Mouse (Mus musculus) neutrophil, adult 5-6 weeks (primary cell): Measurements from ENCODE around the gene Crybg2. TPM values are rescaled to one million over a fixed set of nuclear protein-coding genes. Genes with fewer than 3 reads are reported as not detected.

ENCODE experiments used
- ATAC-seq: fragments of 151-379, 151-347 bp; 2 replicates; pipeline ENCODE4 v1.8.0; 2017; ENCODE audit warnings: mild to moderate bottlenecking, moderate TSS enrichment; ENCODE audit not compliant: insufficient number of reproducible peaks, poor library complexity, low FRiP score, severe bottlenecking; ENCODE audit errors: extremely low read depth
- total RNA-seq: library from RNA; stranded (forward); fragments of 200-1000 nt; gene quantifications from 2 replicates; pipeline ENCODE4 v1.2.3, GENCODE M21; 2017

Crybg2 gene
- total RNA-seq, 1 experiment from 2014 or later: 4.2 TPM

DNA sequence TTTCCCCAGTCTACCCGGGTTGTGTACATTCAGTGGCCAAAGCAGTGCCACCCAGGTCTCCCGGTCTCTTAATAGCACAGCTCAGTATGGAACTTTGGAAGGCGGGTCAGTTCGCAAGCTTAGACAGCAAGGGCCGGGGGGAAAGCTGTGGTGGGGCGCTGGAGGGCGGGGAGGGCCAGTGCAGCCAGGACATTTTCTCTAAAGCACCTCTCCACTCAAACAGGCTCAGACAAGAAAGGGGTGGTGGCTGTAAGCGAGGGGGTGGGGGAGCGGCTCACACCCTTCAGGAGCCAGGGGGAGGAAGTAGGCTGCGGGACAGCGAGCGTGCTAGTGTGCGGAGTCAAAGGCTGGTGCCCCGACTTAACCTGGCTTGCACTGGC, 68.4 kb downstream of the Crybg2 start:
- ATAC-seq: peak; percentile 30; the same call in 1 of the 2 replicates

- peak; percentile 21; the same call in 1 of the 2 replicates for ATAC-seq
These were observed 68.9 kb downstream of the Crybg2 start for GRCm38 (mm10) chr4:134129482-134129881.

DNA sequence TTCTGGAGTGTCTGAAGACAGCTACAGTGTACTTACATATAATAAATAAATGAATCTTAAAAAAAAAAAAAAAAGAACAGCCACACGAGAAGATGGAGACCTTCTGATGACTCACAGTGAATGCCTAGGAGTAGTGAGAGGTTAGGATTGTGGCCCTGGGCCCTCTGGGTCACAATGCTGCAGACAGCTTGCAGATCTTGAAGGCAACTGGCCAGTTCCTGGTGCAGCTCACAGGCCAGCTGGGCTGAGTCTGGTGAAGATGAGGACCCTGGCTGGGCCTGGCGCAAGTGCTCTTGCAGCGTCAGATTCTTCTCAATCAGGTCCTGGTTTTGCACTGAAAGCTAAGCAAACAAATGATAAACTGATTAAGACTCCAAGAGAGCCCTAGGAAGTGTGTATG, 71.5 kb downstream of the Crybg2 start:
- no peak for ATAC-seq

DNA sequence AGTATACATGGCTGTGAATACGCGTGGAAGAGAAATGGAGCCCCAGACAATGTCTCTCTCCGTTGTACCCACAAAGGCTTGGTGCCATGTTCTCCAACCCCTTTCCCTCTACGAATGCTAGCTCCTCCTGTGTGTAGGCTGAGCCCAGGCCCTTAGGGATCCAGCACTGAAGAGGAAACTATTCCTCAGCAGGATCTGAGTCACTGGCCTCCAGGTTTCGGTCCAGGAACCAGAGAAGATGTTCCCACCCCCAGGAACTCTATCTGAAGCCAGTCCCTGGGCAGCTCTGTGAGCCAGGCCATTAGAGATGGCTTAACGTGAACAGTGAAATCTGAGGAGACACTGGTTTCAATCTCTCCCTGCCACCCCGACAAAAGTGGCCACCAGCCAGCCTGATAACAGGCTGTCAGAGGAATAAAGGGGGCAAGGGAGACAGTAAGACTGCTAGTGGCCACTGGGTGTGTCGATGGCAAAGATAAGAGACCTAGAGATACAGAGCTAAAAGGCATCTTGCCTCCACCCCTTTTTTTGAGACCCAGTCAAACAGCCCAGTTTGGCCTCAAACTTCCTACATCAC, 72.0 kb downstream of the Crybg2 start:
- ATAC-seq: no peak

GRCm38 (mm10) chr4:134136280-134136926, 75.8 kb downstream of the Crybg2 start:
- no peak for ATAC-seq

GRCm38 (mm10) chr4:134138857-134139256, 78.2 kb downstream of the Crybg2 start:
- no peak for ATAC-seq

Other genes starting within 250 kb of the Crybg2 start
- gene Rps6ka1, start 173.0 kb upstream of the Crybg2 start, total RNA-seq: 67.3 and 80.3 TPM in 2 replicates
- 290 and 299 TPM in 2 replicates for gene Hmgn2, start 92.2 kb upstream of the Crybg2 start, total RNA-seq
- gene Dhdds, start 59.9 kb upstream of the Crybg2 start, total RNA-seq: 15.6 and 16.6 TPM in 2 replicates
- gene Lin28a, start 42.0 kb upstream of the Crybg2 start, total RNA-seq: 13.6 and 16.1 TPM in 2 replicates
- gene Zfp683, start 7.0 kb upstream of the Crybg2 start, total RNA-seq: 0.58 TPM in 1 of 2 replicates, not detected in the other
- 2,308 and 2,325 TPM in 2 replicates for gene Cd52, start 34.3 kb downstream of the Crybg2 start, total RNA-seq
- 15.0 and 22.1 TPM in 2 replicates for gene Ubxn11, start 41.8 kb downstream of the Crybg2 start, total RNA-seq
- 471 and 477 TPM in 2 replicates for gene Sh3bgrl3, start 68.0 kb downstream of the Crybg2 start, total RNA-seq
- gene Cep85, start 126.3 kb downstream of the Crybg2 start, total RNA-seq: 26.5 and 38.3 TPM in 2 replicates
- gene Gm7534, start 142.2 kb downstream of the Crybg2 start, total RNA-seq: not detected in 2 replicates
- gene Catsper4, start 166.6 kb downstream of the Crybg2 start, total RNA-seq: not detected in 2 replicates
- 0.58 and 0.98 TPM in 2 replicates for gene Cnksr1, start 177.6 kb downstream of the Crybg2 start, total RNA-seq
- 0.47 TPM in 1 of 2 replicates, not detected in the other for gene E130218I03Rik, start 182.8 kb downstream of the Crybg2 start, total RNA-seq
- 3.6 and 5.7 TPM in 2 replicates for gene Zfp593, start 184.8 kb downstream of the Crybg2 start, total RNA-seq
- gene Gm30191, start 186.1 kb downstream of the Crybg2 start, total RNA-seq: not detected in 2 replicates
- gene Grrp1, start 193.3 kb downstream of the Crybg2 start, total RNA-seq: not detected in 2 replicates
- gene Pdik1l, start 227.1 kb downstream of the Crybg2 start, total RNA-seq: 15.5 and 18.7 TPM in 2 replicates